Mouse (Mus musculus): Measurements from ENCODE around the gene Atad3a. TPM values are rescaled to one million over a fixed set of nuclear protein-coding genes. Genes with fewer than 3 reads are reported as not detected.
A peak's percentile ranks its signal among the peaks of the same experiment; 100 is the strongest.

The Atad3a gene
- polyA plus RNA-seq, 1 experiment from 2014 or later = 62.0 TPM

- no peak overlapping the region for H3K4me2 ChIP-seq (ENCODE audit: low read length)
- H3K4me1 ChIP-seq (ENCODE audit: control insufficient read depth, insufficient read depth, low read length) = peaks cover 4% of the 10 kb centered on the region
- 78% methylated on average over 2 of the region's 2 CpGs for WGBS
- ATAC-seq (no peak), DNase-seq (ENCODE audit: low spot score) (no peak)
- peaks cover 4% of the 10 kb centered on the region; the same call in 1 of the 2 replicates for H3K27me3 ChIP-seq (replicated peaks; ENCODE audit: control insufficient read depth, insufficient read depth, low read length)
- H3K4me3 ChIP-seq (ENCODE audit: low read depth, low read length) = no peak overlapping the region
- no peak overlapping the region for H3K9ac ChIP-seq (ENCODE audit: low read length)
- H3K9me3 ChIP-seq (replicated peaks; ENCODE audit: control insufficient read depth, low read length) = no peaks in the 10 kb centered on the region
- H3K27ac ChIP-seq (ENCODE audit: low read depth, low read length) = no peak overlapping the region
- no peaks in the 10 kb centered on the region for H3K36me3 ChIP-seq (ENCODE audit: control insufficient read depth, insufficient read depth, low read length)
Observed at GRCm38 (mm10) chr4:155777816-155778215, 16.9 kb upstream of the Atad3a start.

- Histone ChIP-seq H3K27me3 (replicated peaks; ENCODE audit: control insufficient read depth, insufficient read depth, low read length) (peaks cover 4% of the 10 kb centered on the region; the same call in 1 of the 2 replicates), H3K4me1 (ENCODE audit: control insufficient read depth, insufficient read depth, low read length) (peaks cover 4% of the 10 kb centered on the region), H3K27ac (ENCODE audit: low read depth, low read length) (no peak overlapping the region), H3K4me2 (ENCODE audit: low read length) (no peak overlapping the region), H3K36me3 (ENCODE audit: control insufficient read depth, insufficient read depth, low read length) (no peaks in the 10 kb centered on the region), H3K4me3 (ENCODE audit: low read depth, low read length) (no peak overlapping the region), H3K9ac (ENCODE audit: low read length) (no peak overlapping the region), H3K9me3 (replicated peaks; ENCODE audit: control insufficient read depth, low read length) (no peaks in the 10 kb centered on the region)
- DNase-seq (ENCODE audit: low spot score) (no peak), ATAC-seq (no peak)
- 60% methylated on average over 2 of the region's 2 CpGs for WGBS
Observed at GRCm38 (mm10) chr4:155776704-155777335, 15.9 kb upstream of the Atad3a start.

- Histone ChIP-seq H3K27me3 (replicated peaks; ENCODE audit: control insufficient read depth, insufficient read depth, low read length) (peaks cover 4% of the 10 kb centered on the region; the same call in 1 of the 2 replicates), H3K9ac (ENCODE audit: low read length) (no peak overlapping the region)
- DNase-seq (ENCODE audit: low spot score) = no peak
Observed at GRCm38 (mm10) chr4:155775855-155776254, 15.0 kb upstream of the Atad3a start.

GRCm38 (mm10) chr4:155774971-155775740 is 14.3 kb upstream of the Atad3a start:
- DNase-seq (ENCODE audit: low spot score) (no peak), ATAC-seq (no peak)
- peak overlapping the region; percentile 32 for H3K4me3 ChIP-seq (ENCODE audit: low read depth, low read length)
- peak overlapping the region; percentile 35; the same call in 1 of the 2 replicates for H3K27ac ChIP-seq (ENCODE audit: low read depth, low read length)
- peaks cover 4% of the 10 kb centered on the region; the same call in 1 of the 2 replicates for H3K27me3 ChIP-seq (replicated peaks; ENCODE audit: control insufficient read depth, insufficient read depth, low read length)
- peak overlapping the region; percentile 51; the same call in 1 of the 2 replicates for H3K9ac ChIP-seq (ENCODE audit: low read length)
- WGBS = 54% methylated on average over 9 of the region's 9 CpGs
- peak overlapping the region; percentile 56 for H3K4me2 ChIP-seq (ENCODE audit: low read length)
- peaks cover 4% of the 10 kb centered on the region for H3K4me1 ChIP-seq (ENCODE audit: control insufficient read depth, insufficient read depth, low read length)
- H3K36me3 ChIP-seq (ENCODE audit: control insufficient read depth, insufficient read depth, low read length) = no peaks in the 10 kb centered on the region
- no peaks in the 10 kb centered on the region for H3K9me3 ChIP-seq (replicated peaks; ENCODE audit: control insufficient read depth, low read length)

More at GRCm38 (mm10) chr4:155775855-155776254, 15.0 kb upstream of the Atad3a start:
- peaks cover 4% of the 10 kb centered on the region for H3K4me1 ChIP-seq (ENCODE audit: control insufficient read depth, insufficient read depth, low read length)
- ATAC-seq = no peak
- H3K4me2 ChIP-seq (ENCODE audit: low read length) = no peak overlapping the region
- H3K4me3 ChIP-seq (ENCODE audit: low read depth, low read length) = no peak overlapping the region
- H3K27ac ChIP-seq (ENCODE audit: low read depth, low read length) = no peak overlapping the region
- no peaks in the 10 kb centered on the region for H3K36me3 ChIP-seq (ENCODE audit: control insufficient read depth, insufficient read depth, low read length)
- 72% methylated on average over 3 of the region's 3 CpGs for WGBS
- no peaks in the 10 kb centered on the region for H3K9me3 ChIP-seq (replicated peaks; ENCODE audit: control insufficient read depth, low read length)

- DNase-seq (ENCODE audit: low spot score) = peak; percentile 84
- H3K4me2 ChIP-seq (ENCODE audit: low read length) = peak within 1 kb of the TSS; percentile 56
- H3K9me3 ChIP-seq (replicated peaks; ENCODE audit: control insufficient read depth, low read length) = no peaks in the 10 kb centered on the region
- H3K27ac ChIP-seq (ENCODE audit: low read depth, low read length) = peak within 1 kb of the TSS; percentile 35; the same call in 1 of the 2 replicates
- H3K9ac ChIP-seq (ENCODE audit: low read length) = peak within 1 kb of the TSS; percentile 51
- WGBS = 1% methylated on average over 35 of the region's 35 CpGs
- ATAC-seq = peak; percentile 64
- peak within 1 kb of the TSS; percentile 32 for H3K4me3 ChIP-seq (ENCODE audit: low read depth, low read length)
- peaks cover 4% of the 10 kb centered on the region; the same call in 1 of the 2 replicates for H3K27me3 ChIP-seq (replicated peaks; ENCODE audit: control insufficient read depth, insufficient read depth, low read length)
- H3K36me3 ChIP-seq (ENCODE audit: control insufficient read depth, insufficient read depth, low read length) = no peaks in the 10 kb centered on the region
- peaks cover 7% of the 10 kb centered on the region for H3K4me1 ChIP-seq (ENCODE audit: control insufficient read depth, insufficient read depth, low read length)
Observed at GRCm38 (mm10) chr4:155774280-155774754, 13.4 kb upstream of the Atad3a start, which contains the start of gene Vwa1. Vwa1 (minus strand) TSS chr4:155774698.

- no peak for DNase-seq (ENCODE audit: low spot score)
- Histone ChIP-seq H3K9me3 (replicated peaks; ENCODE audit: control insufficient read depth, low read length) (no peaks in the 10 kb centered on the region), H3K9ac (ENCODE audit: low read length) (no peak overlapping the region), H3K4me3 (ENCODE audit: low read depth, low read length) (peak overlapping the region; percentile 32; the same call in 1 of the 2 replicates), H3K4me2 (ENCODE audit: low read length) (peak overlapping the region; percentile 56), H3K27ac (ENCODE audit: low read depth, low read length) (no peak overlapping the region), H3K4me1 (ENCODE audit: control insufficient read depth, insufficient read depth, low read length) (peaks cover 7% of the 10 kb centered on the region), H3K36me3 (ENCODE audit: control insufficient read depth, insufficient read depth, low read length) (no peaks in the 10 kb centered on the region), H3K27me3 (replicated peaks; ENCODE audit: control insufficient read depth, insufficient read depth, low read length) (peaks cover 4% of the 10 kb centered on the region; the same call in 1 of the 2 replicates)
- WGBS = 41% methylated on average over 5 of the region's 5 CpGs
- no peak for ATAC-seq
Observed at GRCm38 (mm10) chr4:155773335-155774078, 12.6 kb upstream of the Atad3a start.

GRCm38 (mm10) chr4:155772786-155773185 is 11.9 kb upstream of the Atad3a start:
- Histone ChIP-seq H3K36me3 (ENCODE audit: control insufficient read depth, insufficient read depth, low read length) (no peaks in the 10 kb centered on the region), H3K9me3 (replicated peaks; ENCODE audit: control insufficient read depth, low read length) (no peaks in the 10 kb centered on the region), H3K27ac (ENCODE audit: low read depth, low read length) (no peak overlapping the region), H3K4me3 (ENCODE audit: low read depth, low read length) (no peak overlapping the region), H3K4me1 (ENCODE audit: control insufficient read depth, insufficient read depth, low read length) (peaks cover 7% of the 10 kb centered on the region), H3K27me3 (replicated peaks; ENCODE audit: control insufficient read depth, insufficient read depth, low read length) (peaks cover 4% of the 10 kb centered on the region; the same call in 1 of the 2 replicates), H3K9ac (ENCODE audit: low read length) (no peak overlapping the region), H3K4me2 (ENCODE audit: low read length) (peak overlapping the region; percentile 3; the same call in 1 of the 2 replicates)
- DNase-seq (ENCODE audit: low spot score) (no peak), ATAC-seq (no peak)
- 85% methylated on average over 13 of the region's 13 CpGs for WGBS

GRCm38 (mm10) chr4:155771706-155772105 is 10.8 kb upstream of the Atad3a start:
- H3K4me1 ChIP-seq (ENCODE audit: control insufficient read depth, insufficient read depth, low read length) = peaks cover 7% of the 10 kb centered on the region
- peaks cover 4% of the 10 kb centered on the region; the same call in 1 of the 2 replicates for H3K27me3 ChIP-seq (replicated peaks; ENCODE audit: control insufficient read depth, insufficient read depth, low read length)
- H3K9ac ChIP-seq (ENCODE audit: low read length) = no peak overlapping the region
- no peak overlapping the region for H3K4me3 ChIP-seq (ENCODE audit: low read depth, low read length)
- no peaks in the 10 kb centered on the region for H3K36me3 ChIP-seq (ENCODE audit: control insufficient read depth, insufficient read depth, low read length)
- no peaks in the 10 kb centered on the region for H3K9me3 ChIP-seq (replicated peaks; ENCODE audit: control insufficient read depth, low read length)
- no peak overlapping the region for H3K4me2 ChIP-seq (ENCODE audit: low read length)
- 91% methylated on average over 2 of the region's 2 CpGs for WGBS
- H3K27ac ChIP-seq (ENCODE audit: low read depth, low read length) = no peak overlapping the region
- ATAC-seq = no peak
- DNase-seq (ENCODE audit: low spot score) = no peak
